Mouse (Mus musculus) ES-Bruce4 (cell line): ENCODE data around the gene Gmcl1.

Experiments used
- CTCF ChIP-seq: IDR thresholded peaks from one replicate; pipeline ENCODE4 v1.8.1; 2011; ENCODE audit warnings: low read depth, low read length
- EP300 ChIP-seq: IDR thresholded peaks from 2 replicates; pipeline ENCODE4 v1.6.1; 2011; ENCODE audit warnings: low read depth, low read length; ENCODE audit not compliant: insufficient read depth

DNA sequence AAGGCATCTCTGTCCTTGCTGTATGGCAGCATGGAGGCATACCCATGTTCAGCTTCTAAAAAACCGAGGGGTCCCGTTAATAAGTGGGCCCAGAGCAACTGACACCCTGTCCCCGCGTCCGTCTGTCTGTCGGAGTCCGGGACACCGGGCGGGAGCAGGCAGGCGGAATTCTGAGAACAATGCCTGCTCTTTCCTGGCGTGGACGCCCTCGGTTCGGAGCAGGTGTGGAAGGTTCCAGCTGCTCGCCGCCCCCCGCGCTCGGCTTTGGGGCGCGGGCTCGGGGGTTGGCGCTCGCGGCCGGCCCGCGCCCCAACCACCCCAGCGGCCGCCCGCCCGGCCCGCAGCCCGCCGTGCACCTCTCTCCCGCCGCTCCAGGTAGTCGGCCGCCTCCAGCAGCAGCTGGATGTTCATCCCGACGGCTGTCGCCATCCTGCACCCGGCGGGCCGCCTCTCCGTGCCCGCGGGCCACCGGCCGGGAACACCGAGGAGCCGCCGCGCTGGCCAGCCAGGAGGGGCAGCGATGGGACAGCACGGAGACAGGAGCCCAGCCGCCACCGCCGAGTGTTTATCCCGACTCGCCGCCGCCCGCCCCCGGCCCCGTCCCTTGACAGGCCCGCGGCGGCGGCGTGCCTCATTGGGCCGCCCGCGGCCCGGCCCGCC lies 64.5 kb downstream of the Gmcl1 start, which contains the start of gene Mxd1:
- no peak for TF ChIP-seq EP300
- no peak for TF ChIP-seq CTCF
